Mouse (Mus musculus) stomach, embryonic 16.5 days (tissue): ENCODE data around the gene Cntd1. TPM values are rescaled to one million over a fixed set of nuclear protein-coding genes. Genes with fewer than 3 reads are reported as not detected.
A peak's percentile ranks its signal among the peaks of the same experiment; 100 is the strongest.

Experiments used
- ATAC-seq: fragments of 200-750 bp; cut with Nextera tagmentation; 2 replicates; pipeline ENCODE4 v1.8.0; 2017; ENCODE audit warnings: moderate number of reproducible peaks, moderate TSS enrichment; ENCODE audit not compliant: insufficient read depth, low FRiP score
- H3K27ac ChIP-seq: fragments of 300-500 bp; sonication (generic); 2 replicates; pipeline ENCODE4 v1.5.1; 2014; ENCODE audit warnings: low read length
- H3K27me3 ChIP-seq: fragments of 300-500 bp; sonication (generic); 2 replicates; pipeline ENCODE4 v1.6.1; 2014; ENCODE audit warnings: low read length, control low read depth, mixed read lengths; ENCODE audit not compliant: control insufficient read depth, insufficient read depth
- H3K36me3 ChIP-seq: fragments of 300-500 bp; sonication (generic); 2 replicates; pipeline ENCODE4 v1.6.1; 2014; ENCODE audit warnings: low read length; ENCODE audit not compliant: control insufficient read depth, insufficient read depth
- H3K4me1 ChIP-seq: fragments of 300-500 bp; sonication (generic); 2 replicates; pipeline ENCODE4 v1.6.1; 2014; ENCODE audit warnings: low read length, control low read depth, mixed read lengths; ENCODE audit not compliant: control insufficient read depth, insufficient read depth
- H3K4me2 ChIP-seq: fragments of 300-500 bp; sonication (generic); 2 replicates; pipeline ENCODE4 v1.6.1; 2014; ENCODE audit warnings: low read depth, low read length, mixed read lengths
- H3K4me3 ChIP-seq: fragments of 300-500 bp; sonication (generic); replicated peaks from 2 replicates; pipeline ENCODE4 v1.5.1; 2014; ENCODE audit warnings: mild to moderate bottlenecking, low read length
- H3K9ac ChIP-seq: fragments of 300-500 bp; sonication (generic); 2 replicates; pipeline ENCODE4 v1.6.1; 2014; ENCODE audit warnings: low read length
- H3K9me3 ChIP-seq: fragments of 300-500 bp; sonication (generic); replicated peaks from 2 replicates; pipeline ENCODE4 v1.6.1; 2016; ENCODE audit warnings: low read length, control low read depth; ENCODE audit not compliant: control insufficient read depth
- WGBS: fragments of 180-500 bp; shearing (Covaris S2); extraction: QIAGEN DNeasy Blood & Tissue Kit; methylation state at CpG from one replicate; pipeline ENCODE4 v1.1.7; 2014; 5-methylcytosine and 5-hydroxymethylcytosine counted together
- polyA plus RNA-seq: library from polyadenylated mRNA; unstranded; fragments of >200 nt; fragmentation: Nextera tagmentation; extraction: Ambion mirVana; gene quantifications from 2 replicates; pipeline ENCODE4 v1.2.1, GENCODE M21; 2015

Cntd1 gene
- polyA plus RNA-seq, 1 experiment from 2014 or later = 1.2 TPM

DNA sequence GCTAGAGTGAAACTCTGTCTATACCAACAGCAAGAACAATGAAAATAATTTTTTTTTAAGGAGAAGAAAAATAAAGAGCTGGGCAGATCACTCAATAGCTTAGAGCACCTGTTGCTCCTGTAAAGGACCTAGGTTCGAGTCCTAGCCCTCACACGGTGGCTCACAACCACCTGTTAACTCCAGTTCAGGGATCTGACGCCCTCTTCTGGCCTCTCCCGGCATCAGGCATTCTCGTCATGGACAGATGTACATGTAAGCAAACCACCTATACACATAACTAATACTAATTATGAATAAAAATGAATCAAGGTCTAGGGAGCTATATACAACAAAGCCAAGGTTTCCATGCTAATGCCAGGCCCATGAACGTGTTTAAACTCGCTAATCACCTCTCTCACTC is 22.1 kb downstream of the Cntd1 start:
- no peaks in the 10 kb centered on the region for H3K27me3 ChIP-seq
- ATAC-seq = no peak
- 60% methylated on average over 7 of the region's 7 CpGs for WGBS
- H3K27ac ChIP-seq = no peak overlapping the region
- H3K4me2 ChIP-seq = peak overlapping the region; percentile 98
- no peaks in the 10 kb centered on the region for H3K36me3 ChIP-seq
- H3K4me3 ChIP-seq = peak overlapping the region; percentile 93
- H3K9ac ChIP-seq = peak overlapping the region; percentile 91; the same call in 1 of the 2 replicates
- no peaks in the 10 kb centered on the region for H3K9me3 ChIP-seq
- peaks cover 9% of the 10 kb centered on the region; the same call in 1 of the 2 replicates for H3K4me1 ChIP-seq

GRCm38 (mm10) chr11:101301299-101302003 is 22.6 kb downstream of the Cntd1 start:
- Histone ChIP-seq H3K36me3 (no peaks in the 10 kb centered on the region), H3K4me1 (peaks cover 9% of the 10 kb centered on the region; the same call in 1 of the 2 replicates), H3K4me2 (peak overlapping the region; percentile 98), H3K27ac (peak overlapping the region; percentile 61), H3K9me3 (no peaks in the 10 kb centered on the region), H3K4me3 (peak overlapping the region; percentile 93), H3K9ac (peak overlapping the region; percentile 91), H3K27me3 (no peaks in the 10 kb centered on the region)
- 0 out of 2 replicates have a peak, but pooled peaks have one; percentile 15 for ATAC-seq
- WGBS = 12% methylated on average over 26 of the region's 26 CpGs

GRCm38 (mm10) chr11:101302004-101302798 is 23.4 kb downstream of the Cntd1 start, which contains the start of gene Becn1:
Gene Becn1, minus strand, starts transcription at chr11:101302286.
- Histone ChIP-seq H3K27me3 (no peaks in the 10 kb centered on the region), H3K9me3 (no peaks in the 10 kb centered on the region), H3K4me3 (peak within 1 kb of the TSS; percentile 93), H3K4me2 (peak within 1 kb of the TSS; percentile 98), H3K4me1 (peaks cover 9% of the 10 kb centered on the region; the same call in 1 of the 2 replicates), H3K9ac (peak within 1 kb of the TSS; percentile 91), H3K27ac (peak within 1 kb of the TSS; percentile 61), H3K36me3 (no peaks in the 10 kb centered on the region)
- peak; percentile 94 for ATAC-seq
- WGBS = 6% methylated on average over 39 of the region's 39 CpGs

GRCm38 (mm10) chr11:101307744-101308143 is 28.9 kb downstream of the Cntd1 start:
- Histone ChIP-seq H3K4me1 (no peaks in the 10 kb centered on the region), H3K27me3 (no peaks in the 10 kb centered on the region), H3K9me3 (no peaks in the 10 kb centered on the region), H3K9ac (0 out of 2 replicates have a peak overlapping the region, but pooled peaks have one; percentile 14), H3K36me3 (no peaks in the 10 kb centered on the region), H3K27ac (no peak overlapping the region), H3K4me2 (no peak overlapping the region), H3K4me3 (no peak overlapping the region)
- 0 out of 2 replicates have a peak, but pooled peaks have one; percentile 17 for ATAC-seq
- WGBS = 24% methylated on average over 5 of the region's 5 CpGs

DNA sequence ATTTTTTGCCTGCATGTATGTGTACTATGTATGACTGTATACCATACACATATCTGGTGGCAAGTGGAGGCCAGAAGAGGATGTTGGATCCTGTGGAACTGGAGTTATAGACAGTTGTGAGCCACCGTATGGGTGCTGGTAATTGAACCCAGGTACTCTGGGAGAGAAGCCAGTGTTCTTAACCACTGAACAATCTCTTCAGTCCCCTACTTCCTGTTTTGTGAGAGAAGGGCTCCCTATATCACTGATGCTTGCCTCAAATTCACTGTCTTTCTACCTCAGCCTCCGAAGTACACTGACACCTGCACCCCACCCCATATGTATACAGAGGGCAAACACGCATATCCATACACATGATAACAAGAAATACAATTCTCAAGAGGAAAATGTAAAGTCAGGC is 32.3 kb downstream of the Cntd1 start:
- no peaks in the 10 kb centered on the region for H3K27me3 ChIP-seq
- H3K27ac ChIP-seq = no peak overlapping the region
- H3K9me3 ChIP-seq = no peaks in the 10 kb centered on the region
- no peaks in the 10 kb centered on the region for H3K4me1 ChIP-seq
- no peak overlapping the region for H3K4me2 ChIP-seq
- H3K4me3 ChIP-seq = no peak overlapping the region
- ATAC-seq = no peak
- H3K36me3 ChIP-seq = no peaks in the 10 kb centered on the region
- WGBS = 83% methylated on average over 3 of the region's 3 CpGs
- no peak overlapping the region for H3K9ac ChIP-seq

DNA sequence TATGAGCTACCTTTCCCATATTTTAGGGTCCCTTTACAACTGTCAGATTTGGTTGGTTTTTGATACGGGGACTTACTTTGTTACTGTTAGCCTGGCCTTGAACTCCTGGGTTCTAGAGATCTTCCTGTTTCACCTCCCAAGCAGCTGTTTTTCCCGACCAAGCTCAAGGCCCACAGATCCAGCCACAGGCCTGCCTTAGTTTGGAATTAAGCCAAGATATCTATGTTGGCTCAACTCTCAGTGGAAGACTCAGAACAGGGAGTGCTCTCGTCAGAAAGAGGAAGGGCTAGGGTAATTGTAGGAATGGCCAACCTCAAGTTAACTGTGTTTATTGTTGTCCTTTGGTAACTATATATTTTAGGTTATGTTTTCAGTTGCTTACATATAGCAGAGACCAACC is 33.3 kb downstream of the Cntd1 start:
- H3K9ac ChIP-seq = no peak overlapping the region
- no peak overlapping the region for H3K4me2 ChIP-seq
- no peaks in the 10 kb centered on the region for H3K36me3 ChIP-seq
- H3K4me1 ChIP-seq = peaks cover 4% of the 10 kb centered on the region; the same call in 1 of the 2 replicates
- H3K27ac ChIP-seq = no peak overlapping the region
- no peaks in the 10 kb centered on the region for H3K27me3 ChIP-seq
- no peak overlapping the region for H3K4me3 ChIP-seq
- no peaks in the 10 kb centered on the region for H3K9me3 ChIP-seq
- no peak for ATAC-seq
- WGBS = 51% methylated on average over 3 of the region's 3 CpGs

GRCm38 (mm10) chr11:101314567-101314966 is 35.8 kb downstream of the Cntd1 start:
- no peak overlapping the region for H3K4me3 ChIP-seq
- H3K9ac ChIP-seq = no peak overlapping the region
- WGBS = 95% methylated on average over 1 of the region's 1 CpGs
- H3K27me3 ChIP-seq = no peaks in the 10 kb centered on the region
- no peaks in the 10 kb centered on the region for H3K36me3 ChIP-seq
- H3K27ac ChIP-seq = no peak overlapping the region
- no peak for ATAC-seq
- H3K4me2 ChIP-seq = no peak overlapping the region
- peaks cover 8% of the 10 kb centered on the region for H3K4me1 ChIP-seq
- no peaks in the 10 kb centered on the region for H3K9me3 ChIP-seq

GRCm38 (mm10) chr11:101315082-101315650 is 36.4 kb downstream of the Cntd1 start:
- Histone ChIP-seq H3K9ac (peak overlapping the region; percentile 92), H3K4me3 (peak overlapping the region; percentile 91), H3K9me3 (no peaks in the 10 kb centered on the region), H3K36me3 (no peaks in the 10 kb centered on the region), H3K4me2 (peak overlapping the region; percentile 69), H3K27ac (peak overlapping the region; percentile 82), H3K27me3 (no peaks in the 10 kb centered on the region), H3K4me1 (peaks cover 8% of the 10 kb centered on the region)
- ATAC-seq = no peak
- 76% methylated on average over 8 of the region's 8 CpGs for WGBS
